Mouse (Mus musculus): Measurements from ENCODE around the gene Fam198b. TPM values are rescaled to one million over a fixed set of nuclear protein-coding genes. Genes with fewer than 3 reads are reported as not detected.

Fam198b gene
- polyA plus RNA-seq, 1 experiment: 4.0 TPM

- no peaks in the 10 kb centered on the region for H3K27me3 ChIP-seq (ENCODE audit: control insufficient read depth, insufficient read depth, low read length)
- no peak overlapping the region for H3K4me3 ChIP-seq (ENCODE audit: control insufficient read depth, low read depth, low read length)
- H3K36me3 ChIP-seq (ENCODE audit: control insufficient read depth, insufficient read depth, low read length): no peaks in the 10 kb centered on the region
- TF ChIP-seq POLR2A (IDR thresholded peaks at IDR 0.05; ENCODE audit: control insufficient read depth, low read depth, low read length): no peak
- TF ChIP-seq CTCF (IDR thresholded peaks at IDR 0.05; ENCODE audit: control insufficient read depth, insufficient read depth, insufficient replicate concordance, low read depth, low read length): no peak
- no peaks in the 10 kb centered on the region for H3K4me1 ChIP-seq (ENCODE audit: control insufficient read depth, insufficient read depth, low read length)
- peak overlapping the region; percentile 13; the same call in 1 of the 2 replicates for H3K27ac ChIP-seq (ENCODE audit: control insufficient read depth, insufficient read depth, low read depth, low read length)
Observed at GRCm38 (mm10) chr3:79903803-79904202, 19.5 kb downstream of the Fam198b start.

GRCm38 (mm10) chr3:79904238-79904757 is 20.0 kb downstream of the Fam198b start:
- TF ChIP-seq POLR2A (IDR thresholded peaks at IDR 0.05; ENCODE audit: control insufficient read depth, low read depth, low read length) (no peak), CTCF (IDR thresholded peaks at IDR 0.05; ENCODE audit: control insufficient read depth, insufficient read depth, insufficient replicate concordance, low read depth, low read length) (no peak)
- H3K4me3 ChIP-seq (ENCODE audit: control insufficient read depth, low read depth, low read length): no peak overlapping the region
- no peaks in the 10 kb centered on the region for H3K36me3 ChIP-seq (ENCODE audit: control insufficient read depth, insufficient read depth, low read length)
- peak overlapping the region; percentile 13; the same call in 1 of the 2 replicates for H3K27ac ChIP-seq (ENCODE audit: control insufficient read depth, insufficient read depth, low read depth, low read length)
- no peaks in the 10 kb centered on the region for H3K27me3 ChIP-seq (ENCODE audit: control insufficient read depth, insufficient read depth, low read length)
- H3K4me1 ChIP-seq (ENCODE audit: control insufficient read depth, insufficient read depth, low read length): no peaks in the 10 kb centered on the region

GRCm38 (mm10) chr3:79905397-79905796 is 21.1 kb downstream of the Fam198b start:
- H3K27ac ChIP-seq (ENCODE audit: control insufficient read depth, insufficient read depth, low read depth, low read length): no peak overlapping the region
- no peak overlapping the region for H3K4me3 ChIP-seq (ENCODE audit: control insufficient read depth, low read depth, low read length)
- no peaks in the 10 kb centered on the region for H3K4me1 ChIP-seq (ENCODE audit: control insufficient read depth, insufficient read depth, low read length)
- no peak for TF ChIP-seq POLR2A (IDR thresholded peaks at IDR 0.05; ENCODE audit: control insufficient read depth, low read depth, low read length)
- no peak for TF ChIP-seq CTCF (IDR thresholded peaks at IDR 0.05; ENCODE audit: control insufficient read depth, insufficient read depth, insufficient replicate concordance, low read depth, low read length)
- no peaks in the 10 kb centered on the region for H3K36me3 ChIP-seq (ENCODE audit: control insufficient read depth, insufficient read depth, low read length)
- no peaks in the 10 kb centered on the region for H3K27me3 ChIP-seq (ENCODE audit: control insufficient read depth, insufficient read depth, low read length)

- TF ChIP-seq POLR2A (IDR thresholded peaks at IDR 0.05; ENCODE audit: control insufficient read depth, low read depth, low read length) (no peak), CTCF (IDR thresholded peaks at IDR 0.05; ENCODE audit: control insufficient read depth, insufficient read depth, insufficient replicate concordance, low read depth, low read length) (no peak)
- Histone ChIP-seq H3K36me3 (ENCODE audit: control insufficient read depth, insufficient read depth, low read length) (no peaks in the 10 kb centered on the region), H3K27me3 (ENCODE audit: control insufficient read depth, insufficient read depth, low read length) (no peaks in the 10 kb centered on the region), H3K4me3 (ENCODE audit: control insufficient read depth, low read depth, low read length) (no peak overlapping the region), H3K27ac (ENCODE audit: control insufficient read depth, insufficient read depth, low read depth, low read length) (no peak overlapping the region), H3K4me1 (ENCODE audit: control insufficient read depth, insufficient read depth, low read length) (no peaks in the 10 kb centered on the region)
Observed at GRCm38 (mm10) chr3:79906250-79907045, 22.1 kb downstream of the Fam198b start.

- Histone ChIP-seq H3K4me3 (ENCODE audit: control insufficient read depth, low read depth, low read length) (no peak overlapping the region), H3K27me3 (ENCODE audit: control insufficient read depth, insufficient read depth, low read length) (no peaks in the 10 kb centered on the region), H3K27ac (ENCODE audit: control insufficient read depth, insufficient read depth, low read depth, low read length) (no peak overlapping the region), H3K36me3 (ENCODE audit: control insufficient read depth, insufficient read depth, low read length) (no peaks in the 10 kb centered on the region), H3K4me1 (ENCODE audit: control insufficient read depth, insufficient read depth, low read length) (no peaks in the 10 kb centered on the region)
- TF ChIP-seq POLR2A (IDR thresholded peaks at IDR 0.05; ENCODE audit: control insufficient read depth, low read depth, low read length): no peak
- TF ChIP-seq CTCF (IDR thresholded peaks at IDR 0.05; ENCODE audit: control insufficient read depth, insufficient read depth, insufficient replicate concordance, low read depth, low read length): no peak
Observed at GRCm38 (mm10) chr3:79907223-79907622, 22.9 kb downstream of the Fam198b start.

GRCm38 (mm10) chr3:79910375-79911141 is 26.2 kb downstream of the Fam198b start:
- Histone ChIP-seq H3K4me1 (ENCODE audit: control insufficient read depth, insufficient read depth, low read length) (no peaks in the 10 kb centered on the region), H3K27me3 (ENCODE audit: control insufficient read depth, insufficient read depth, low read length) (no peaks in the 10 kb centered on the region), H3K27ac (ENCODE audit: control insufficient read depth, insufficient read depth, low read depth, low read length) (no peak overlapping the region), H3K4me3 (ENCODE audit: control insufficient read depth, low read depth, low read length) (no peak overlapping the region), H3K36me3 (ENCODE audit: control insufficient read depth, insufficient read depth, low read length) (no peaks in the 10 kb centered on the region)
- TF ChIP-seq POLR2A (IDR thresholded peaks at IDR 0.05; ENCODE audit: control insufficient read depth, low read depth, low read length): no peak
- no peak for TF ChIP-seq CTCF (IDR thresholded peaks at IDR 0.05; ENCODE audit: control insufficient read depth, insufficient read depth, insufficient replicate concordance, low read depth, low read length)

- Histone ChIP-seq H3K27me3 (ENCODE audit: control insufficient read depth, insufficient read depth, low read length) (no peaks in the 10 kb centered on the region), H3K4me1 (ENCODE audit: control insufficient read depth, insufficient read depth, low read length) (no peaks in the 10 kb centered on the region), H3K36me3 (ENCODE audit: control insufficient read depth, insufficient read depth, low read length) (no peaks in the 10 kb centered on the region), H3K4me3 (ENCODE audit: control insufficient read depth, low read depth, low read length) (no peak overlapping the region), H3K27ac (ENCODE audit: control insufficient read depth, insufficient read depth, low read depth, low read length) (no peak overlapping the region)
- no peak for TF ChIP-seq POLR2A (IDR thresholded peaks at IDR 0.05; ENCODE audit: control insufficient read depth, low read depth, low read length)
- TF ChIP-seq CTCF (IDR thresholded peaks at IDR 0.05; ENCODE audit: control insufficient read depth, insufficient read depth, insufficient replicate concordance, low read depth, low read length): no peak
Observed at GRCm38 (mm10) chr3:79911166-79911565, 26.8 kb downstream of the Fam198b start.
